Mouse (Mus musculus): ENCODE measurements around the gene Ccdc141. TPM values are rescaled to one million over a fixed set of nuclear protein-coding genes. Genes with fewer than 3 reads are reported as not detected.

The Ccdc141 gene
- polyA plus RNA-seq, 1 experiment from 2014 or later, result 5.5 TPM

GRCm38 (mm10) chr2:77182996-77183380, 12.6 kb upstream of the Ccdc141 start:
- Histone ChIP-seq H3K27ac (ENCODE audit: low read depth, low read length) (no peak overlapping the region), H3K4me3 (ENCODE audit: low read depth, low read length) (no peak overlapping the region), H3K9me3 (ENCODE audit: control insufficient read depth, low read length) (no peaks in the 10 kb centered on the region), H3K4me2 (replicated peaks; ENCODE audit: low read depth, low read length) (no peak overlapping the region), H3K4me1 (replicated peaks; ENCODE audit: control insufficient read depth, insufficient read depth, low read length) (no peaks in the 10 kb centered on the region), H3K27me3 (ENCODE audit: control insufficient read depth, insufficient read depth, low read length) (no peaks in the 10 kb centered on the region), H3K9ac (ENCODE audit: low read depth, low read length) (no peak overlapping the region), H3K36me3 (ENCODE audit: control insufficient read depth, insufficient read depth, low read length) (no peaks in the 10 kb centered on the region)
- ATAC-seq (ENCODE audit: low FRiP score) (no peak), DNase-seq (ENCODE audit: low spot score) (no peak)
- 81% methylated on average over 6 of the region's 6 CpGs for WGBS

- no peak for DNase-seq (ENCODE audit: low spot score)
- 90% methylated on average over 4 of the region's 4 CpGs for WGBS
- no peaks in the 10 kb centered on the region for H3K9me3 ChIP-seq (ENCODE audit: control insufficient read depth, low read length)
- H3K27ac ChIP-seq (ENCODE audit: low read depth, low read length), result no peak overlapping the region
- no peaks in the 10 kb centered on the region for H3K36me3 ChIP-seq (ENCODE audit: control insufficient read depth, insufficient read depth, low read length)
- ATAC-seq (ENCODE audit: low FRiP score), result no peak
- no peaks in the 10 kb centered on the region for H3K27me3 ChIP-seq (ENCODE audit: control insufficient read depth, insufficient read depth, low read length)
- no peak overlapping the region for H3K4me2 ChIP-seq (replicated peaks; ENCODE audit: low read depth, low read length)
- no peaks in the 10 kb centered on the region for H3K4me1 ChIP-seq (replicated peaks; ENCODE audit: control insufficient read depth, insufficient read depth, low read length)
- H3K9ac ChIP-seq (ENCODE audit: low read depth, low read length), result no peak overlapping the region
- no peak overlapping the region for H3K4me3 ChIP-seq (ENCODE audit: low read depth, low read length)
Measured at GRCm38 (mm10) chr2:77182271-77182995, 12.0 kb upstream of the Ccdc141 start.

GRCm38 (mm10) chr2:77177472-77177871, 7.0 kb upstream of the Ccdc141 start:
- Histone ChIP-seq H3K9me3 (ENCODE audit: control insufficient read depth, low read length) (no peaks in the 10 kb centered on the region), H3K27me3 (ENCODE audit: control insufficient read depth, insufficient read depth, low read length) (no peaks in the 10 kb centered on the region), H3K9ac (ENCODE audit: low read depth, low read length) (no peak overlapping the region), H3K36me3 (ENCODE audit: control insufficient read depth, insufficient read depth, low read length) (no peaks in the 10 kb centered on the region), H3K4me3 (ENCODE audit: low read depth, low read length) (no peak overlapping the region), H3K4me1 (replicated peaks; ENCODE audit: control insufficient read depth, insufficient read depth, low read length) (no peaks in the 10 kb centered on the region), H3K4me2 (replicated peaks; ENCODE audit: low read depth, low read length) (no peak overlapping the region), H3K27ac (ENCODE audit: low read depth, low read length) (no peak overlapping the region)
- ATAC-seq (ENCODE audit: low FRiP score), result no peak; the same call in 1 of the 2 replicates
- WGBS, result 84% methylated on average over 2 of the region's 2 CpGs
- DNase-seq (ENCODE audit: low spot score), result no peak

GRCm38 (mm10) chr2:77176413-77176812, 6.0 kb upstream of the Ccdc141 start:
- H3K4me3 ChIP-seq (ENCODE audit: low read depth, low read length), result no peak overlapping the region
- 74% methylated on average over 10 of the region's 10 CpGs for WGBS
- no peaks in the 10 kb centered on the region for H3K4me1 ChIP-seq (replicated peaks; ENCODE audit: control insufficient read depth, insufficient read depth, low read length)
- ATAC-seq (ENCODE audit: low FRiP score), result no peak
- no peak overlapping the region for H3K27ac ChIP-seq (ENCODE audit: low read depth, low read length)
- no peaks in the 10 kb centered on the region for H3K36me3 ChIP-seq (ENCODE audit: control insufficient read depth, insufficient read depth, low read length)
- no peaks in the 10 kb centered on the region for H3K9me3 ChIP-seq (ENCODE audit: control insufficient read depth, low read length)
- no peak for DNase-seq (ENCODE audit: low spot score)
- H3K27me3 ChIP-seq (ENCODE audit: control insufficient read depth, insufficient read depth, low read length), result no peaks in the 10 kb centered on the region
- H3K4me2 ChIP-seq (replicated peaks; ENCODE audit: low read depth, low read length), result no peak overlapping the region
- no peak overlapping the region for H3K9ac ChIP-seq (ENCODE audit: low read depth, low read length)

GRCm38 (mm10) chr2:77175411-77175810, 5.0 kb upstream of the Ccdc141 start:
- ATAC-seq (ENCODE audit: low FRiP score) (no peak), DNase-seq (ENCODE audit: low spot score) (no peak)
- H3K4me3 ChIP-seq (ENCODE audit: low read depth, low read length), result no peak overlapping the region
- H3K27ac ChIP-seq (ENCODE audit: low read depth, low read length), result no peak overlapping the region
- no peak overlapping the region for H3K9ac ChIP-seq (ENCODE audit: low read depth, low read length)
- no peaks in the 10 kb centered on the region for H3K9me3 ChIP-seq (ENCODE audit: control insufficient read depth, low read length)
- no peaks in the 10 kb centered on the region for H3K27me3 ChIP-seq (ENCODE audit: control insufficient read depth, insufficient read depth, low read length)
- 67% methylated on average over 7 of the region's 7 CpGs for WGBS
- no peak overlapping the region for H3K4me2 ChIP-seq (replicated peaks; ENCODE audit: low read depth, low read length)
- no peaks in the 10 kb centered on the region for H3K36me3 ChIP-seq (ENCODE audit: control insufficient read depth, insufficient read depth, low read length)
- H3K4me1 ChIP-seq (replicated peaks; ENCODE audit: control insufficient read depth, insufficient read depth, low read length), result no peaks in the 10 kb centered on the region

- H3K4me1 ChIP-seq (replicated peaks; ENCODE audit: control insufficient read depth, insufficient read depth, low read length), result 0 out of 2 replicates have a peak, but pooled peaks cover 2% of the 10 kb centered on the region
- H3K9me3 ChIP-seq (ENCODE audit: control insufficient read depth, low read length), result no peaks in the 10 kb centered on the region
- 62% methylated on average over 2 of the region's 2 CpGs for WGBS
- H3K4me3 ChIP-seq (ENCODE audit: low read depth, low read length), result no peak overlapping the region
- H3K36me3 ChIP-seq (ENCODE audit: control insufficient read depth, insufficient read depth, low read length), result no peaks in the 10 kb centered on the region
- no peak overlapping the region for H3K4me2 ChIP-seq (replicated peaks; ENCODE audit: low read depth, low read length)
- H3K9ac ChIP-seq (ENCODE audit: low read depth, low read length), result no peak overlapping the region
- ATAC-seq (ENCODE audit: low FRiP score) (no peak), DNase-seq (ENCODE audit: low spot score) (no peak)
- no peaks in the 10 kb centered on the region for H3K27me3 ChIP-seq (ENCODE audit: control insufficient read depth, insufficient read depth, low read length)
- no peak overlapping the region for H3K27ac ChIP-seq (ENCODE audit: low read depth, low read length)
Measured at GRCm38 (mm10) chr2:77174313-77174712, 3.9 kb upstream of the Ccdc141 start.

- ATAC-seq (ENCODE audit: low FRiP score) (no peak), DNase-seq (ENCODE audit: low spot score) (no peak)
- Histone ChIP-seq H3K4me1 (replicated peaks; ENCODE audit: control insufficient read depth, insufficient read depth, low read length) (0 out of 2 replicates have a peak, but pooled peaks cover 2% of the 10 kb centered on the region), H3K27ac (ENCODE audit: low read depth, low read length) (no peak overlapping the region), H3K27me3 (ENCODE audit: control insufficient read depth, insufficient read depth, low read length) (no peaks in the 10 kb centered on the region), H3K36me3 (ENCODE audit: control insufficient read depth, insufficient read depth, low read length) (no peaks in the 10 kb centered on the region), H3K4me3 (ENCODE audit: low read depth, low read length) (no peak overlapping the region), H3K9me3 (ENCODE audit: control insufficient read depth, low read length) (no peaks in the 10 kb centered on the region), H3K4me2 (replicated peaks; ENCODE audit: low read depth, low read length) (no peak overlapping the region), H3K9ac (ENCODE audit: low read depth, low read length) (no peak overlapping the region)
- WGBS, result 92% methylated on average over 6 of the region's 6 CpGs
Measured at GRCm38 (mm10) chr2:77173821-77174220, 3.4 kb upstream of the Ccdc141 start.

GRCm38 (mm10) chr2:77173366-77173765, 2.9 kb upstream of the Ccdc141 start:
- DNase-seq (ENCODE audit: low spot score) (no peak), ATAC-seq (ENCODE audit: low FRiP score) (no peak)
- Histone ChIP-seq H3K9ac (ENCODE audit: low read depth, low read length) (no peak overlapping the region), H3K4me2 (replicated peaks; ENCODE audit: low read depth, low read length) (no peak overlapping the region), H3K27ac (ENCODE audit: low read depth, low read length) (no peak overlapping the region), H3K27me3 (ENCODE audit: control insufficient read depth, insufficient read depth, low read length) (no peaks in the 10 kb centered on the region), H3K4me1 (replicated peaks; ENCODE audit: control insufficient read depth, insufficient read depth, low read length) (0 out of 2 replicates have a peak, but pooled peaks cover 2% of the 10 kb centered on the region), H3K4me3 (ENCODE audit: low read depth, low read length) (no peak overlapping the region), H3K9me3 (ENCODE audit: control insufficient read depth, low read length) (no peaks in the 10 kb centered on the region), H3K36me3 (ENCODE audit: control insufficient read depth, insufficient read depth, low read length) (no peaks in the 10 kb centered on the region)
- 69% methylated on average over 6 of the region's 6 CpGs for WGBS

GRCm38 (mm10) chr2:77172241-77172671, 1.8 kb upstream of the Ccdc141 start:
- Histone ChIP-seq H3K27me3 (ENCODE audit: control insufficient read depth, insufficient read depth, low read length) (no peaks in the 10 kb centered on the region), H3K27ac (ENCODE audit: low read depth, low read length) (no peak overlapping the region), H3K4me1 (replicated peaks; ENCODE audit: control insufficient read depth, insufficient read depth, low read length) (0 out of 2 replicates have a peak, but pooled peaks cover 2% of the 10 kb centered on the region), H3K36me3 (ENCODE audit: control insufficient read depth, insufficient read depth, low read length) (no peaks in the 10 kb centered on the region), H3K4me3 (ENCODE audit: low read depth, low read length) (no peak overlapping the region), H3K9ac (ENCODE audit: low read depth, low read length) (no peak overlapping the region), H3K4me2 (replicated peaks; ENCODE audit: low read depth, low read length) (no peak overlapping the region), H3K9me3 (ENCODE audit: control insufficient read depth, low read length) (no peaks in the 10 kb centered on the region)
- peak; percentile 34 for DNase-seq (ENCODE audit: low spot score)
- WGBS, result 40% methylated on average over 10 of the region's 10 CpGs
- ATAC-seq (ENCODE audit: low FRiP score), result no peak

Measured in hindbrain, embryonic 11.5 days (tissue).